Mouse (Mus musculus) midbrain, postnatal 0 days (tissue): ENCODE results near the gene Gm9817. TPM values are rescaled to one million over a fixed set of nuclear protein-coding genes. Genes with fewer than 3 reads are reported as not detected.
A peak's percentile ranks its signal among the peaks of the same experiment; 100 is the strongest.

Experiments used
- ATAC-seq: fragments of 200-750 bp; cut with Nextera tagmentation; 2 replicates; pipeline ENCODE4 v1.8.0; 2017; ENCODE audit warnings: moderate number of reproducible peaks, mild to moderate bottlenecking, moderate TSS enrichment, moderate library complexity; ENCODE audit not compliant: low FRiP score
- DNase-seq: peaks from one replicate; pipeline ENCODE4 v3.0.0-alpha.2; 2015; ENCODE audit warnings: low spot score
- H3K27ac ChIP-seq: fragments of 300-500 bp; sonication (generic); 2 replicates; pipeline ENCODE4 v1.5.1; 2014; ENCODE audit warnings: low read depth, mild to moderate bottlenecking, low read length, mixed read lengths
- H3K27me3 ChIP-seq: fragments of 300-500 bp; sonication (generic); 2 replicates; pipeline ENCODE4 v1.6.1; 2014; ENCODE audit warnings: low read length, control low read depth, mixed read lengths; ENCODE audit not compliant: insufficient read depth
- H3K36me3 ChIP-seq: fragments of 300-500 bp; sonication (generic); 2 replicates; pipeline ENCODE4 v1.6.1; 2014; ENCODE audit warnings: low read length, control low read depth, mixed read lengths; ENCODE audit not compliant: insufficient read depth
- H3K4me1 ChIP-seq: fragments of 300-500 bp; sonication (generic); 2 replicates; pipeline ENCODE4 v1.6.1; 2014; ENCODE audit warnings: mild to moderate bottlenecking, control low read depth, antibody characterized with exemption, low read length, mixed read lengths; ENCODE audit not compliant: insufficient read depth
- H3K4me2 ChIP-seq: fragments of 300-500 bp; sonication (generic); 2 replicates; pipeline ENCODE4 v1.6.1; 2014; ENCODE audit warnings: low read depth, mild to moderate bottlenecking, low read length, mixed read lengths; ENCODE audit not compliant: poor library complexity, severe bottlenecking
- H3K4me3 ChIP-seq: fragments of 300-500 bp; sonication (generic); 2 replicates; pipeline ENCODE4 v1.5.1; 2014; ENCODE audit warnings: low read depth, mild to moderate bottlenecking, low read length, moderate library complexity
- H3K9ac ChIP-seq: fragments of 300-500 bp; sonication (generic); replicated peaks from 2 replicates; pipeline ENCODE4 v1.6.1; 2014; ENCODE audit warnings: mild to moderate bottlenecking, low read length, moderate library complexity, mixed read lengths; ENCODE audit not compliant: poor library complexity, severe bottlenecking
- H3K9me3 ChIP-seq: fragments of 300-500 bp; sonication (generic); 2 replicates; pipeline ENCODE4 v1.6.1; 2016; ENCODE audit warnings: low read length, control low read depth
- CTCF ChIP-seq: IDR thresholded peaks from 2 replicates; pipeline ENCODE4 v1.5.1; 2016; ENCODE audit warnings: antibody characterized with exemption, mild to moderate bottlenecking
- WGBS: fragments of 180-500 bp; shearing (Covaris S2); extraction: QIAGEN DNeasy Blood & Tissue Kit; methylation state at CpG from one replicate; pipeline ENCODE4 v1.1.7; 2014; 5-methylcytosine and 5-hydroxymethylcytosine counted together
- polyA plus RNA-seq: library from polyadenylated mRNA; unstranded; fragments of >200 nt; fragmentation: Nextera tagmentation; extraction: Ambion mirVana; gene quantifications from 2 replicates; pipeline ENCODE4 v1.2.1, GENCODE M21; 2015
- total RNA-seq: library from RNA; depleted of rRNA; stranded (reverse); fragments of >200 nt; gene quantifications from 2 replicates; pipeline ENCODE4 v1.2.3, GENCODE M21; 2014

Gm9817 gene
- total and polyA plus RNA-seq, 2 experiments from 2014 or later: not detected

- Histone ChIP-seq H3K9me3 (no peaks in the 10 kb centered on the region), H3K36me3 (no peaks in the 10 kb centered on the region), H3K4me3 (no peak overlapping the region), H3K27me3 (no peaks in the 10 kb centered on the region), H3K4me1 (no peaks in the 10 kb centered on the region), H3K27ac (no peak overlapping the region), H3K4me2 (no peak overlapping the region), H3K9ac (no peak overlapping the region)
- TF ChIP-seq CTCF: no peak
- DNase-seq (no peak), ATAC-seq (no peak)
- 87% methylated on average over 13 of the region's 13 CpGs for WGBS
Measured at GRCm38 (mm10) chr13:45089846-45090245, 11.4 kb downstream of the Gm9817 start.

GRCm38 (mm10) chr13:45092816-45093215, 14.3 kb downstream of the Gm9817 start:
- Histone ChIP-seq H3K36me3 (no peaks in the 10 kb centered on the region), H3K4me1 (no peaks in the 10 kb centered on the region), H3K27me3 (no peaks in the 10 kb centered on the region), H3K4me2 (no peak overlapping the region), H3K4me3 (no peak overlapping the region), H3K9ac (no peak overlapping the region), H3K27ac (no peak overlapping the region), H3K9me3 (no peaks in the 10 kb centered on the region)
- WGBS: 85% methylated on average over 4 of the region's 4 CpGs
- TF ChIP-seq CTCF: no peak
- no peak for DNase-seq
- ATAC-seq: no peak

- H3K4me3 ChIP-seq: no peak overlapping the region
- H3K9me3 ChIP-seq: no peaks in the 10 kb centered on the region
- WGBS: 88% methylated on average over 9 of the region's 9 CpGs
Measured at GRCm38 (mm10) chr13:45095028-45095427, 16.5 kb downstream of the Gm9817 start.

DNA sequence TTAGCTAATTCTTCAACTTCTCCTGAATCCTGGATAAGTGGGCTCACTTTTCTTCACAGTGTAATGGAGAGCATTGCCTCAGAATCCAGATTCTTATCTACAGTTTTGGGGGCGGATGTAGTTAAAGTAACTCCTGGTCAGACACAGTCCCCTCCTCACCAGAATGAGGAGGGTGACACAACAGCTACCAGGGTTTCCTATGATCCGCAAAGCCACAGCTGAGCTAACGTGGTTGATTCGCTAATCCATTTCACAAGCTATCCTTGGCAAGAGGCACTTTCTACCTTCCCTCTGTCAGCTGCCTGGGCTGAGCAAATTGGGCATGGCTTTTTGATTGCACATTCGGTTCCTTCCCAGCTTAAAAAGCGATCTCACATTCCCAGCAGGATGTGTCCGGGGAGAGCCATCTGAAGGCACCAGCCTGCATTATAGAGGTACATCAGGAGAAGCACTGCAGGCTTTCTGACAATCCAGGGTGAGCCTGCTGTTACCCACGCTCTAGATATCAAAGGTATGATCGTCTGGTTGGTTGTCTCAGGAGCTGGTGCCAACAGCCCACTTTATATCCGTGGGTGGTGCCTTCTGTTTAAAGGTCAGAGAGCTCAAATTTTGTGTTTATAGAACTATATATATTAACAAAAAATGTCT, 21.2 kb downstream of the Gm9817 start:
- H3K9ac ChIP-seq: no peak overlapping the region
- 68% methylated on average over 10 of the region's 10 CpGs for WGBS
- no peak for ATAC-seq
- H3K4me1 ChIP-seq: no peaks in the 10 kb centered on the region
- peak; percentile 33 for DNase-seq
- no peaks in the 10 kb centered on the region for H3K27me3 ChIP-seq
- no peaks in the 10 kb centered on the region for H3K9me3 ChIP-seq
- TF ChIP-seq CTCF: no peak
- no peaks in the 10 kb centered on the region for H3K36me3 ChIP-seq
- H3K27ac ChIP-seq: no peak overlapping the region
- no peak overlapping the region for H3K4me3 ChIP-seq
- no peak overlapping the region for H3K4me2 ChIP-seq

More at GRCm38 (mm10) chr13:45095028-45095427, 16.5 kb downstream of the Gm9817 start:
- H3K36me3 ChIP-seq: no peaks in the 10 kb centered on the region
- no peak overlapping the region for H3K9ac ChIP-seq
- no peak overlapping the region for H3K4me2 ChIP-seq
- DNase-seq (no peak), ATAC-seq (no peak)
- no peaks in the 10 kb centered on the region for H3K4me1 ChIP-seq
- H3K27me3 ChIP-seq: no peaks in the 10 kb centered on the region
- no peak overlapping the region for H3K27ac ChIP-seq
- TF ChIP-seq CTCF: no peak

GRCm38 (mm10) chr13:45106480-45106879, 28.0 kb downstream of the Gm9817 start:
- H3K27ac ChIP-seq: no peak overlapping the region
- no peaks in the 10 kb centered on the region for H3K4me1 ChIP-seq
- H3K36me3 ChIP-seq: no peaks in the 10 kb centered on the region
- no peak for DNase-seq
- ATAC-seq: no peak
- no peak overlapping the region for H3K4me3 ChIP-seq
- H3K27me3 ChIP-seq: no peaks in the 10 kb centered on the region
- H3K4me2 ChIP-seq: no peak overlapping the region
- H3K9ac ChIP-seq: no peak overlapping the region
- TF ChIP-seq CTCF: no peak
- WGBS: 80% methylated on average over 3 of the region's 3 CpGs
- H3K9me3 ChIP-seq: no peaks in the 10 kb centered on the region

DNA sequence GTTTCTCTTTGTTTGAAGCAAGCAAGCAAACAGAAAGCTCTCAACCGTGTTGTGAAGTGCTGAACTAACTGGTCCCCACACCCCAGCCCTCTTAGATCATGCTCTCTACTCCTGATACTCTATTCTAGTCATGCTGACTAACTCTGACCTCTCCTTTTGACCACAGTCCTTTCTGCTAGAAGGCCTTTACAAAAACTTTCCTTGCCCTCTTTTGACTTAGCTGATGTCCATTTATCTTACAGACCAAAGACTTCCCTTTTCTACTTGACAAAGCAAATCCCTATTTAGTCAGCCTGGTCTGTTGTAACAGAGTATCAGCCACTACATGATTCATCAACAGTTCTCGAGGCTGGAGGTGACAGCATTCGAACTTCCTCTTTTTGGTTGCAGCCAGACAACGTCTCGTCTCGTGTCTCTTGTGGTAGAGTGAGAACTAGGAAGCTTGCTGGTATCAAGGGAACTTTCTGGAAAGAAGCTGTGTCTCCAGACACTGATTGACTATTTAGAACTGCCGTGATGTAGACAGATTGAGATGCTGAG, 30.4 kb downstream of the Gm9817 start:
- H3K36me3 ChIP-seq: no peaks in the 10 kb centered on the region
- no peak overlapping the region for H3K4me2 ChIP-seq
- H3K9ac ChIP-seq: no peak overlapping the region
- H3K27me3 ChIP-seq: no peaks in the 10 kb centered on the region
- H3K27ac ChIP-seq: no peak overlapping the region
- TF ChIP-seq CTCF: no peak
- no peaks in the 10 kb centered on the region for H3K4me1 ChIP-seq
- no peak for DNase-seq
- ATAC-seq: no peak
- 53% methylated on average over 7 of the region's 7 CpGs for WGBS
- no peaks in the 10 kb centered on the region for H3K9me3 ChIP-seq
- no peak overlapping the region for H3K4me3 ChIP-seq
